Mouse (Mus musculus) midbrain, embryonic 14.5 days (tissue): ENCODE results near the gene Slc47a2. TPM values are rescaled to one million over a fixed set of nuclear protein-coding genes. Genes with fewer than 3 reads are reported as not detected.

ENCODE experiments used
- ATAC-seq: fragments of 200-750 bp; cut with Nextera tagmentation; 2 replicates; pipeline ENCODE4 v1.8.0; 2017; ENCODE audit warnings: moderate number of reproducible peaks, moderate library complexity; ENCODE audit not compliant: low FRiP score, low TSS enrichment
- DNase-seq: peaks from one replicate; pipeline ENCODE4 v3.0.0-alpha.2; 2015
- H3K27ac ChIP-seq: fragments of 300-500 bp; sonication (generic); replicated peaks from 2 replicates; pipeline ENCODE4 v1.5.1; 2014; ENCODE audit warnings: mild to moderate bottlenecking, low read depth, low read length, moderate library complexity
- H3K27me3 ChIP-seq: fragments of 300-500 bp; sonication (generic); 2 replicates; pipeline ENCODE4 v1.6.1; 2014; ENCODE audit warnings: low read length, control low read depth, mixed read lengths; ENCODE audit not compliant: control insufficient read depth, insufficient read depth
- H3K36me3 ChIP-seq: fragments of 300-500 bp; sonication (generic); 2 replicates; pipeline ENCODE4 v1.6.1; 2014; ENCODE audit warnings: low read length, control low read depth; ENCODE audit not compliant: control insufficient read depth, insufficient read depth
- H3K4me1 ChIP-seq: fragments of 300-500 bp; sonication (generic); 2 replicates; pipeline ENCODE4 v1.6.1; 2014; ENCODE audit warnings: mild to moderate bottlenecking, antibody characterized with exemption, low read length, control low read depth; ENCODE audit not compliant: control insufficient read depth, insufficient read depth
- H3K4me2 ChIP-seq: fragments of 300-500 bp; sonication (generic); 2 replicates; pipeline ENCODE4 v1.6.1; 2014; ENCODE audit warnings: mild to moderate bottlenecking, low read length, moderate library complexity
- H3K4me3 ChIP-seq: fragments of 300-500 bp; sonication (generic); replicated peaks from 2 replicates; pipeline ENCODE4 v1.5.1; 2014; ENCODE audit warnings: low read depth, low read length
- H3K9ac ChIP-seq: fragments of 300-500 bp; sonication (generic); replicated peaks from 2 replicates; pipeline ENCODE4 v1.6.1; 2014; ENCODE audit warnings: mild to moderate bottlenecking, low read length, moderate library complexity
- H3K9me3 ChIP-seq: fragments of 300-500 bp; sonication (generic); 2 replicates; pipeline ENCODE4 v1.6.1; 2016; ENCODE audit warnings: low read length, control low read depth, mixed read lengths; ENCODE audit not compliant: control insufficient read depth
- WGBS: fragments of 180-500 bp; shearing (Covaris S2); extraction: QIAGEN DNeasy Blood & Tissue Kit; methylation state at CpG from one replicate; pipeline ENCODE4 v1.1.7; 2014; 5-methylcytosine and 5-hydroxymethylcytosine counted together
- polyA plus RNA-seq: library from polyadenylated mRNA; unstranded; fragments of >200 nt; fragmentation: Nextera tagmentation; extraction: Ambion mirVana; gene quantifications from 2 replicates; pipeline ENCODE4 v1.2.1, GENCODE M21; 2014

Gene Slc47a2
- polyA plus RNA-seq, 1 experiment from 2014 or later = not detected

- Histone ChIP-seq H3K9me3 (no peaks in the 10 kb centered on the region), H3K27ac (no peak overlapping the region), H3K4me3 (no peak overlapping the region), H3K4me2 (no peak overlapping the region), H3K4me1 (no peaks in the 10 kb centered on the region), H3K9ac (no peak overlapping the region), H3K36me3 (no peaks in the 10 kb centered on the region), H3K27me3 (no peaks in the 10 kb centered on the region)
- 99% methylated on average over 2 of the region's 2 CpGs for WGBS
- ATAC-seq = no peak
- no peak for DNase-seq
Measured at GRCm38 (mm10) chr11:61368668-61369067, 26.0 kb upstream of the Slc47a2 start.

GRCm38 (mm10) chr11:61366517-61367273 lies 24.0 kb upstream of the Slc47a2 start:
- Histone ChIP-seq H3K27ac (no peak overlapping the region), H3K4me1 (no peaks in the 10 kb centered on the region), H3K27me3 (no peaks in the 10 kb centered on the region), H3K36me3 (no peaks in the 10 kb centered on the region), H3K4me3 (no peak overlapping the region), H3K9me3 (no peaks in the 10 kb centered on the region), H3K9ac (no peak overlapping the region), H3K4me2 (no peak overlapping the region)
- DNase-seq (no peak), ATAC-seq (no peak)
- 85% methylated on average over 9 of the region's 9 CpGs for WGBS

GRCm38 (mm10) chr11:61365938-61366337 lies 23.3 kb upstream of the Slc47a2 start:
- no peak overlapping the region for H3K4me3 ChIP-seq
- no peaks in the 10 kb centered on the region for H3K27me3 ChIP-seq
- no peaks in the 10 kb centered on the region for H3K9me3 ChIP-seq
- no peaks in the 10 kb centered on the region for H3K36me3 ChIP-seq
- H3K4me2 ChIP-seq = no peak overlapping the region
- H3K4me1 ChIP-seq = no peaks in the 10 kb centered on the region
- no peak for DNase-seq
- 82% methylated on average over 3 of the region's 3 CpGs for WGBS
- ATAC-seq = no peak
- H3K9ac ChIP-seq = no peak overlapping the region
- no peak overlapping the region for H3K27ac ChIP-seq

GRCm38 (mm10) chr11:61364096-61364495 lies 21.4 kb upstream of the Slc47a2 start:
- Histone ChIP-seq H3K9me3 (no peaks in the 10 kb centered on the region), H3K9ac (no peak overlapping the region), H3K4me2 (no peak overlapping the region), H3K27me3 (no peaks in the 10 kb centered on the region), H3K4me3 (no peak overlapping the region), H3K36me3 (no peaks in the 10 kb centered on the region), H3K4me1 (no peaks in the 10 kb centered on the region), H3K27ac (no peak overlapping the region)
- WGBS = 90% methylated on average over 6 of the region's 6 CpGs
- ATAC-seq (no peak), DNase-seq (no peak)

GRCm38 (mm10) chr11:61361515-61362190 lies 19.0 kb upstream of the Slc47a2 start:
- Histone ChIP-seq H3K4me2 (no peak overlapping the region), H3K27ac (no peak overlapping the region), H3K27me3 (no peaks in the 10 kb centered on the region), H3K9ac (no peak overlapping the region), H3K9me3 (no peaks in the 10 kb centered on the region), H3K4me3 (no peak overlapping the region), H3K36me3 (no peaks in the 10 kb centered on the region), H3K4me1 (no peaks in the 10 kb centered on the region)
- DNase-seq (no peak), ATAC-seq (no peak)
- 84% methylated on average over 11 of the region's 11 CpGs for WGBS

GRCm38 (mm10) chr11:61356600-61356999 lies 13.9 kb upstream of the Slc47a2 start:
- DNase-seq (no peak), ATAC-seq (no peak)
- Histone ChIP-seq H3K4me2 (no peak overlapping the region), H3K9me3 (no peaks in the 10 kb centered on the region), H3K36me3 (no peaks in the 10 kb centered on the region), H3K27ac (no peak overlapping the region), H3K27me3 (no peaks in the 10 kb centered on the region), H3K4me1 (no peaks in the 10 kb centered on the region), H3K9ac (no peak overlapping the region), H3K4me3 (no peak overlapping the region)
- 93% methylated on average over 9 of the region's 9 CpGs for WGBS

GRCm38 (mm10) chr11:61356111-61356510 lies 13.5 kb upstream of the Slc47a2 start:
- ATAC-seq (no peak), DNase-seq (no peak)
- no peaks in the 10 kb centered on the region for H3K27me3 ChIP-seq
- H3K36me3 ChIP-seq = no peaks in the 10 kb centered on the region
- no peak overlapping the region for H3K4me2 ChIP-seq
- no peak overlapping the region for H3K9ac ChIP-seq
- H3K4me1 ChIP-seq = no peaks in the 10 kb centered on the region
- WGBS = 79% methylated on average over 6 of the region's 6 CpGs
- H3K9me3 ChIP-seq = no peaks in the 10 kb centered on the region
- H3K4me3 ChIP-seq = no peak overlapping the region
- no peak overlapping the region for H3K27ac ChIP-seq

GRCm38 (mm10) chr11:61355351-61355750 lies 12.7 kb upstream of the Slc47a2 start:
- Histone ChIP-seq H3K27ac (no peak overlapping the region), H3K9me3 (no peaks in the 10 kb centered on the region), H3K4me3 (no peak overlapping the region), H3K4me2 (no peak overlapping the region), H3K27me3 (no peaks in the 10 kb centered on the region), H3K4me1 (no peaks in the 10 kb centered on the region), H3K9ac (no peak overlapping the region), H3K36me3 (no peaks in the 10 kb centered on the region)
- ATAC-seq (no peak), DNase-seq (no peak)
- WGBS = 56% methylated on average over 5 of the region's 5 CpGs

GRCm38 (mm10) chr11:61354346-61354745 lies 11.7 kb upstream of the Slc47a2 start:
- 86% methylated on average over 6 of the region's 6 CpGs for WGBS

More at GRCm38 (mm10) chr11:61354346-61354745, 11.7 kb upstream of the Slc47a2 start:
- no peaks in the 10 kb centered on the region for H3K4me1 ChIP-seq
- no peak overlapping the region for H3K4me3 ChIP-seq
- ATAC-seq (no peak), DNase-seq (no peak)
- H3K27me3 ChIP-seq = no peaks in the 10 kb centered on the region
- no peaks in the 10 kb centered on the region for H3K9me3 ChIP-seq
- H3K4me2 ChIP-seq = no peak overlapping the region
- H3K27ac ChIP-seq = no peak overlapping the region
- H3K9ac ChIP-seq = no peak overlapping the region
- no peaks in the 10 kb centered on the region for H3K36me3 ChIP-seq
